Mouse (Mus musculus): ENCODE data around the gene Fbxo8. TPM values are rescaled to one million over a fixed set of nuclear protein-coding genes. Genes with fewer than 3 reads are reported as not detected.

Fbxo8 gene
- 10 to 100 TPM; 48.8 to 54.9 TPM for total RNA-seq (2021)
- long read RNA-seq, experiment 1, transcript Fbxo8-201 (6 exons, 3,571 nt) = major isoform, 33 of 42 reads
- long read RNA-seq, experiment 1, partial matches to known transcripts = 2 of 42 reads
- long read RNA-seq, experiment 1, other reads (novel, unspliced or antisense) = 7 of 42 reads
- long read RNA-seq, experiment 2, transcript Fbxo8-201 (6 exons, 3,571 nt) = major isoform, 20 of 30 reads
- long read RNA-seq, experiment 2, partial matches to known transcripts = 3 of 30 reads
- long read RNA-seq, experiment 2, other reads (novel, unspliced or antisense) = 7 of 30 reads

- peak; percentile 84 for DNase-seq
Observed at GRCm38 (mm10) chr8:56550558-56551360, at the start of gene Fbxo8, which contains the start of gene Cep44. Gene Fbxo8, plus strand, starts transcription at chr8:56551090. Gene Cep44, minus strand, starts transcription at chr8:56551047.

GRCm38 (mm10) chr8:56501911-56502310 is 49.0 kb upstream of the Fbxo8 start:
- DNase-seq = no peak

- DNase-seq = no peak
Observed at GRCm38 (mm10) chr8:56508318-56508951, 42.5 kb upstream of the Fbxo8 start.

- no peak for DNase-seq
Observed at GRCm38 (mm10) chr8:56508952-56509479, 41.9 kb upstream of the Fbxo8 start.

GRCm38 (mm10) chr8:56518848-56519247 is 32.0 kb upstream of the Fbxo8 start:
- DNase-seq = no peak

GRCm38 (mm10) chr8:56520249-56520648 is 30.6 kb upstream of the Fbxo8 start:
- DNase-seq = no peak

GRCm38 (mm10) chr8:56521051-56521450 is 29.8 kb upstream of the Fbxo8 start:
- DNase-seq = no peak

GRCm38 (mm10) chr8:56528869-56529268 is 22.0 kb upstream of the Fbxo8 start:
- DNase-seq = no peak

GRCm38 (mm10) chr8:56530359-56530758 is 20.5 kb upstream of the Fbxo8 start:
- peak; percentile 82 for DNase-seq

- peak; percentile 46 for DNase-seq
Observed at GRCm38 (mm10) chr8:56540706-56541105, 10.2 kb upstream of the Fbxo8 start.

GRCm38 (mm10) chr8:56547866-56548265 is 3.0 kb upstream of the Fbxo8 start:
- no peak for DNase-seq

GRCm38 (mm10) chr8:56551361-56551852 is 517 bp downstream of the Fbxo8 start:
- peak; percentile 91 for DNase-seq

- DNase-seq = peak; percentile 18
Observed at GRCm38 (mm10) chr8:56552045-56552444, 1.2 kb downstream of the Fbxo8 start.

GRCm38 (mm10) chr8:56552551-56553103 is 1.7 kb downstream of the Fbxo8 start:
- no peak for DNase-seq

GRCm38 (mm10) chr8:56564399-56565047 is 13.6 kb downstream of the Fbxo8 start:
- peak; percentile 51 for DNase-seq

GRCm38 (mm10) chr8:56566856-56567255 is 16.0 kb downstream of the Fbxo8 start:
- DNase-seq = no peak

GRCm38 (mm10) chr8:56580918-56581317 is 30.0 kb downstream of the Fbxo8 start:
- no peak for DNase-seq

- peak; percentile 44 for DNase-seq
Observed at GRCm38 (mm10) chr8:56582841-56583240, 32.0 kb downstream of the Fbxo8 start.

- DNase-seq = no peak
Observed at GRCm38 (mm10) chr8:56589004-56589403, 38.1 kb downstream of the Fbxo8 start.

- no peak for DNase-seq
Observed at GRCm38 (mm10) chr8:56591084-56591483, 40.2 kb downstream of the Fbxo8 start.

GRCm38 (mm10) chr8:56591502-56591901 is 40.6 kb downstream of the Fbxo8 start:
- DNase-seq = no peak

GRCm38 (mm10) chr8:56606481-56606880 is 55.6 kb downstream of the Fbxo8 start:
- no peak for DNase-seq

Measured in adrenal gland, postnatal 10 days (tissue).